Mouse (Mus musculus): Measurements from ENCODE around the gene Slc4a1ap. TPM values are rescaled to one million over a fixed set of nuclear protein-coding genes. Genes with fewer than 3 reads are reported as not detected.

The Slc4a1ap gene
- polyA plus RNA-seq, 1 experiment = 23.3 TPM

- Histone ChIP-seq H3K27me3 (ENCODE audit: control insufficient read depth, insufficient read depth, low read length) (no peaks in the 10 kb centered on the region), H3K27ac (ENCODE audit: control insufficient read depth, insufficient read depth, low read length) (no peak overlapping the region), H3K36me3 (ENCODE audit: control insufficient read depth, insufficient read depth, low read length) (no peaks in the 10 kb centered on the region), H3K4me3 (ENCODE audit: control insufficient read depth, insufficient read depth, low read length) (no peak overlapping the region), H3K4me1 (replicated peaks; ENCODE audit: control insufficient read depth, insufficient read depth, low read length) (no peaks in the 10 kb centered on the region)
- no peak for DNase-seq
- TF ChIP-seq POLR2A (IDR thresholded peaks at IDR 0.05; ENCODE audit: control insufficient read depth, extremely low read depth, insufficient read depth, low read length, poor library complexity) = no peak
- WGBS = 94% methylated on average over 14 of the region's 14 CpGs
Observed at GRCm38 (mm10) chr5:31589711-31590319, 63.0 kb downstream of the Slc4a1ap start.

DNA sequence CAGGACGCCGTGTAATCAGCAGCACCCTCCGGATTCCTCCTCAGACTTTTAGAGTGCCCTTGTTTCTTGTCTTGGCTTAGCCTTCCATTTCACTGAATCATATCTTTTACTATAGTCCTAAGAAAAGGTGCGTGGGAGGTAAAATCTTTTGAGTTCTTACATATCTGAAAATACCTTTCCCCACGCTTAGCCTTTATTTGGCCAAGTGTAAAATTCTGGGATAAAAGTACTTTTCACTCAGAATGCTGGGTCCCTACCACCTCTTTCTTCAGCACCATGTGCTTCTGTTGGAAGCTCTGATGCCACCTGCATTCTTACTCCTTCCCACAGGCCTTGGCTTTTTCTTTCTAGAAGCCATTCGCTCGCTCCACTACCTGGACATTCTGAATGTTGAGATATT, 64.3 kb downstream of the Slc4a1ap start:
- Histone ChIP-seq H3K27me3 (ENCODE audit: control insufficient read depth, insufficient read depth, low read length) (no peaks in the 10 kb centered on the region), H3K27ac (ENCODE audit: control insufficient read depth, insufficient read depth, low read length) (no peak overlapping the region), H3K36me3 (ENCODE audit: control insufficient read depth, insufficient read depth, low read length) (no peaks in the 10 kb centered on the region), H3K4me3 (ENCODE audit: control insufficient read depth, insufficient read depth, low read length) (no peak overlapping the region), H3K4me1 (replicated peaks; ENCODE audit: control insufficient read depth, insufficient read depth, low read length) (no peaks in the 10 kb centered on the region)
- DNase-seq = no peak
- 96% methylated on average over 7 of the region's 7 CpGs for WGBS
- TF ChIP-seq CTCF (IDR thresholded peaks at IDR 0.05; ENCODE audit: borderline replicate concordance, control insufficient read depth, extremely low read depth, insufficient read depth, low read length, poor library complexity) (no peak), POLR2A (IDR thresholded peaks at IDR 0.05; ENCODE audit: control insufficient read depth, extremely low read depth, insufficient read depth, low read length, poor library complexity) (no peak)

DNA sequence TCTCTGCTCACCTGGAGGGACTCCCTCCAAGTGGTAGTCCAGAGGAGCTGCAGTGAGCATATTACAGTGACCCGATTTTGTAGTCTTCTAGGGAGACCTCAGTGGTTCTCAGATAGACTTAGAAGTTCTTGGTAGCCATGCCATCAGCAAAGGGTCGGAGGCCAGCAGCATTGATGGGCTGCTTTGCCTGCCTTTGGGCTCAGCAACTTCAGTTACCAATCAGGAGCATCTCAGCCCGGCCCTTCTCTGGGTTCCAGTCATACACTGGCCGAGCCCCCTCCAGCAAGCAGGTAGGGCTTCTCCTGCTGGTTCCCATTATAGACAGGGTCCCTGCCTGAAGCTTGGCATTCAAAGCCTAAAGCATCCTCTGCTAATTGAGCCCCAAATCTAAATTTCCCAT, 69.1 kb downstream of the Slc4a1ap start:
- no peak overlapping the region for H3K27ac ChIP-seq (ENCODE audit: control insufficient read depth, insufficient read depth, low read length)
- DNase-seq = no peak
- H3K4me1 ChIP-seq (replicated peaks; ENCODE audit: control insufficient read depth, insufficient read depth, low read length) = peaks cover 13% of the 10 kb centered on the region
- no peaks in the 10 kb centered on the region for H3K36me3 ChIP-seq (ENCODE audit: control insufficient read depth, insufficient read depth, low read length)
- H3K4me3 ChIP-seq (ENCODE audit: control insufficient read depth, insufficient read depth, low read length) = no peak overlapping the region
- 92% methylated on average over 4 of the region's 4 CpGs for WGBS
- no peak for TF ChIP-seq CTCF (IDR thresholded peaks at IDR 0.05; ENCODE audit: borderline replicate concordance, control insufficient read depth, extremely low read depth, insufficient read depth, low read length, poor library complexity)
- TF ChIP-seq POLR2A (IDR thresholded peaks at IDR 0.05; ENCODE audit: control insufficient read depth, extremely low read depth, insufficient read depth, low read length, poor library complexity) = no peak
- no peaks in the 10 kb centered on the region for H3K27me3 ChIP-seq (ENCODE audit: control insufficient read depth, insufficient read depth, low read length)

DNA sequence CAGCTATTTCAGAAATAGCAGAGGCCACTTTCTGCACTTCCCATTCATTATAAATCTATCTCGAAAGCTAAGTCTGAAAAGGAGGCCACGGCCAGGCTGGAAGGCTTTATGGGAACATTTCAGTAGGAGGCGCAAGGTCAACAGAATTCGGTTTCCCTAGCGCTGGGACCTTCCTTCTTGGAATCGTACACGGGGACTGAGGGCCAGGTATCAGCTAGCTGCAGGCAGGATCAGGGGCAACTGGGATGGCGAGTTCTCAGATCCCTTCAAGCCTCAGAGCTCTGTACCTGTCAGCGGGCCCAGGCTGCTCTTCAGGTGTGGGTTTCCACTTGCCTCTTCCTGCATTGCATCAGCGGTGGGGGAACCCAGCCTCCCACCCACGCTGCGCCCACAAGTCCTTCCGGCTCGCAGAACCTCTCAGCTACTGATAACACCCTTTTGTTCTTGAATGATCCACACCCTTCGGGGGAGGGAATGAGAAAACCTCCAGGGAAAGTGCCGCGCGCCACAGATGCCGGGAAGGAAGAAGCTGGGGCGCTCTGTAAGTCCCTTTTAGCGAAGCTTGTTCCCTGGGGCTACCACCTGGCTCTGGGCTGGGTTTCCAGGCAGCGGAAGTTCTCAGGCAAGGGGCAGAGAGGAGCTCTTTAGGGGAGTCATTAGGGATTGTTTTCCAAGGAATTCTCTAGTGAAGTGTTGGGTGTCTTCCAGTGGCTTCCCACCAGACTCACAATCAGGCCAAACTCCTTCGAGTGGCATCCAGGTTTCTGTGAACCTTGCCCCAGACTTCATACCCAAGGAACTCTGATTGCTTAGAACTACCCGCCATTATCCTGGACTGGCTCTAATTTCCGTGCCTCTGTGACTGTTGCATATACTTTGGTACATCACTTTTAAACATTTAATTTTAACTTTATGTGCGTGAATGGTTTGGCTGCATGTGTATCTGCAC, 70.0 kb downstream of the Slc4a1ap start, which contains the start of gene Mrpl33:
Mrpl33 (plus strand) TSS at position 455 of the 949 bp plus-strand sequence.
- peaks cover 13% of the 10 kb centered on the region for H3K4me1 ChIP-seq (replicated peaks; ENCODE audit: control insufficient read depth, insufficient read depth, low read length)
- DNase-seq = peak; percentile 79
- WGBS = 11% methylated on average over 26 of the region's 26 CpGs
- peak within 1 kb of the TSS; percentile 25; the same call in 1 of the 2 replicates for H3K27ac ChIP-seq (ENCODE audit: control insufficient read depth, insufficient read depth, low read length)
- peak within 1 kb of the TSS; percentile 60 for H3K4me3 ChIP-seq (ENCODE audit: control insufficient read depth, insufficient read depth, low read length)
- no peaks in the 10 kb centered on the region for H3K36me3 ChIP-seq (ENCODE audit: control insufficient read depth, insufficient read depth, low read length)
- H3K27me3 ChIP-seq (ENCODE audit: control insufficient read depth, insufficient read depth, low read length) = no peaks in the 10 kb centered on the region
- no peak for TF ChIP-seq POLR2A (IDR thresholded peaks at IDR 0.05; ENCODE audit: control insufficient read depth, extremely low read depth, insufficient read depth, low read length, poor library complexity)
- TF ChIP-seq CTCF (IDR thresholded peaks at IDR 0.05; ENCODE audit: borderline replicate concordance, control insufficient read depth, extremely low read depth, insufficient read depth, low read length, poor library complexity) = no peak

GRCm38 (mm10) chr5:31597430-31597944, 70.7 kb downstream of the Slc4a1ap start:
- 87% methylated on average over 6 of the region's 6 CpGs for WGBS
- TF ChIP-seq POLR2A (IDR thresholded peaks at IDR 0.05; ENCODE audit: control insufficient read depth, extremely low read depth, insufficient read depth, low read length, poor library complexity) (no peak), CTCF (IDR thresholded peaks at IDR 0.05; ENCODE audit: borderline replicate concordance, control insufficient read depth, extremely low read depth, insufficient read depth, low read length, poor library complexity) (no peak)
- H3K4me3 ChIP-seq (ENCODE audit: control insufficient read depth, insufficient read depth, low read length) = no peak overlapping the region
- DNase-seq = no peak
- H3K4me1 ChIP-seq (replicated peaks; ENCODE audit: control insufficient read depth, insufficient read depth, low read length) = peaks cover 20% of the 10 kb centered on the region
- no peaks in the 10 kb centered on the region for H3K27me3 ChIP-seq (ENCODE audit: control insufficient read depth, insufficient read depth, low read length)
- no peak overlapping the region for H3K27ac ChIP-seq (ENCODE audit: control insufficient read depth, insufficient read depth, low read length)
- H3K36me3 ChIP-seq (ENCODE audit: control insufficient read depth, insufficient read depth, low read length) = no peaks in the 10 kb centered on the region

GRCm38 (mm10) chr5:31598121-31598520, 71.3 kb downstream of the Slc4a1ap start:
- DNase-seq = no peak
- no peaks in the 10 kb centered on the region for H3K27me3 ChIP-seq (ENCODE audit: control insufficient read depth, insufficient read depth, low read length)
- no peak overlapping the region for H3K4me3 ChIP-seq (ENCODE audit: control insufficient read depth, insufficient read depth, low read length)
- H3K27ac ChIP-seq (ENCODE audit: control insufficient read depth, insufficient read depth, low read length) = no peak overlapping the region
- peaks cover 24% of the 10 kb centered on the region for H3K4me1 ChIP-seq (replicated peaks; ENCODE audit: control insufficient read depth, insufficient read depth, low read length)
- TF ChIP-seq POLR2A (IDR thresholded peaks at IDR 0.05; ENCODE audit: control insufficient read depth, extremely low read depth, insufficient read depth, low read length, poor library complexity) (no peak), CTCF (IDR thresholded peaks at IDR 0.05; ENCODE audit: borderline replicate concordance, control insufficient read depth, extremely low read depth, insufficient read depth, low read length, poor library complexity) (no peak)
- WGBS = 94% methylated on average over 7 of the region's 7 CpGs
- H3K36me3 ChIP-seq (ENCODE audit: control insufficient read depth, insufficient read depth, low read length) = no peaks in the 10 kb centered on the region

All from thymus, adult 2 months (tissue).